Mouse (Mus musculus) liver, embryonic 14 days (tissue): Measurements from ENCODE around the gene Adgre5. TPM values are rescaled to one million over a fixed set of nuclear protein-coding genes. Genes with fewer than 3 reads are reported as not detected.

Experiments
- polyA plus RNA-seq: library from polyadenylated mRNA; depleted of rRNA; stranded (reverse); fragments of >200 nt; gene quantifications from 2 replicates; pipeline ENCODE4 v1.2.3, GENCODE M21; 2012; rRNA removed

The Adgre5 gene
- 8.4 and 11.5 TPM in 2 replicates for polyA plus RNA-seq

GRCm38 (mm10) chr8:83740976-83741741, at the start of gene Adgre5:
TSS of gene Adgre5 (minus strand) at chr8:83741326.

GRCm38 (mm10) chr8:83715031-83715690, 26.0 kb downstream of the Adgre5 start, which contains the start of gene Ddx39:
TSS of gene Ddx39 (plus strand) at chr8:83715177.

GRCm38 (mm10) chr8:83698661-83699453, 42.3 kb downstream of the Adgre5 start, which contains the start of gene Pkn1:
TSS of gene Pkn1 (minus strand) at chr8:83699179.

Other genes starting within 250 kb of the Adgre5 start
- gene Olfr370, start 205.5 kb downstream of the Adgre5 start, polyA plus RNA-seq, result not detected in 2 replicates
- gene Ndufb7, start 174.7 kb downstream of the Adgre5 start, polyA plus RNA-seq, result 188 and 193 TPM in 2 replicates
- 151 and 181 TPM in 2 replicates for gene Tecr, start 133.4 kb downstream of the Adgre5 start, polyA plus RNA-seq
- 27.2 and 33.7 TPM in 2 replicates for gene Dnajb1, start 133.1 kb downstream of the Adgre5 start, polyA plus RNA-seq
- 21.5 and 27.0 TPM in 2 replicates for gene Gipc1, start 88.6 kb downstream of the Adgre5 start, polyA plus RNA-seq
- gene Ptger1, start 74.6 kb downstream of the Adgre5 start, polyA plus RNA-seq, result 0.14 and 0.19 TPM in 2 replicates
- 8.6 and 10.3 TPM in 2 replicates for gene Pkn1, start 42.1 kb downstream of the Adgre5 start, polyA plus RNA-seq
- 103 and 125 TPM in 2 replicates for gene Ddx39, start 26.1 kb downstream of the Adgre5 start, polyA plus RNA-seq
- gene Adgrl1, start 158.8 kb upstream of the Adgre5 start, polyA plus RNA-seq, result 3.9 and 4.2 TPM in 2 replicates
- 0.25 and 0.36 TPM in 2 replicates for gene Gm10644, start 213.9 kb upstream of the Adgre5 start, polyA plus RNA-seq
- gene Asf1b, start 214.2 kb upstream of the Adgre5 start, polyA plus RNA-seq, result 76.0 and 107 TPM in 2 replicates
- gene Prkaca, start 231.7 kb upstream of the Adgre5 start, polyA plus RNA-seq, result 23.3 and 26.2 TPM in 2 replicates